Mouse (Mus musculus): ENCODE results near the gene Efna1. TPM values are rescaled to one million over a fixed set of nuclear protein-coding genes. Genes with fewer than 3 reads are reported as not detected.

Gene Efna1
- total RNA-seq (2021): 10 to 100 TPM; 12.2 to 12.6 TPM
- long read RNA-seq, experiment 1, transcript Efna1-201 (5 exons, 1,480 nt): major isoform, 6 of 6 reads
- long read RNA-seq, experiment 1, partial matches to known transcripts: 0 of 6 reads
- long read RNA-seq, experiment 1, other reads (novel, unspliced or antisense): 0 of 6 reads
- long read RNA-seq, experiment 2, transcript Efna1-201 (5 exons, 1,480 nt): major isoform, 16 of 18 reads
- long read RNA-seq, experiment 2, partial matches to known transcripts: 0 of 18 reads
- long read RNA-seq, experiment 2, other reads (novel, unspliced or antisense): 2 of 18 reads

DNA sequence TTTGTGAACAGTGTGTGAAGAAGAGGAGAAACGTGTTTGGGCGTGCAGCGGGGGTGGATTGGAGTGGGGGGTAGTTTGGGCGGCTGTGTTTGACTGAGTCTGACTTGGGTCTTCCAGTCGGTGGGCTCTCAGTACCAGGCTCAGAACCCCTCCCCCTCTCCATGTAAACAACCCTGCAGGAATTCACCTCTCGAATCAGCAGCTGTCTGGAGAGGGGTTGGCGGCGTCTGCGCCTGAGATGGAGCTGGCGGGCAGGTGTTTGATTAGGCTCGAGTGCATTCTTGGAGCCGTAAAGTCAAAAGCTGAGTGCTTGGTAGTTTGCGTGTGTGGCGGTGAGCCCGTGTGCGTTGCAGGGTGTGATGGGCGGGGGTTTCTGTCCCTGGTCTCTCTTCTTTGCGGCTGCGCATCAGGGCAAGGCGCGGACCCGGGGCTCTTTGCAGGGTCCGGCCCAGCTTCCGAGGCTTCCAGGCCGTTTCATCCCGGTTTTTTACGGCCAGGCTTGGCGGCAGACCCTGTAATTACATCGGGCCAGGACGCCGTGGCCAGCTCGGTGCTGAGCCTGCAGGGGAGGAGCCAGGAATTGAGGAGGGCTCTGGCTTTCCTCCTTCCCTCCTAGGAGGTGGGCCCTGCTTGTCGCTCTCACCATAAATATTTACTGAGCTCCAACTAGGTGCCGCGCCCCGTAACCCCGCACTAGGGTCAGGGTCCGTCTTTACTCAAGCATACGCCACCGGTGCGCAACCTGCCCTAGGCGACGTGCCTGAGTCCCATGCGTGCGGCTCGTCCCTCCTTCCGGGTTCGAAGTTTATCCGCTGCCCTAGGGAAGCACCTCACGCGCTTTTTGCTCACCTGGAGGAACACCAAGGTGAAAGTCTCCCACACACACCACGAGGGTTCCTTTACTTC, at the start of gene Efna1:
TSS of gene Efna1 (minus strand) at position 537 of the 906 bp plus-strand sequence.
- peak; percentile 34 to 55 for DNase-seq (ENCODE audit: low spot score in 2 of 2)

DNA sequence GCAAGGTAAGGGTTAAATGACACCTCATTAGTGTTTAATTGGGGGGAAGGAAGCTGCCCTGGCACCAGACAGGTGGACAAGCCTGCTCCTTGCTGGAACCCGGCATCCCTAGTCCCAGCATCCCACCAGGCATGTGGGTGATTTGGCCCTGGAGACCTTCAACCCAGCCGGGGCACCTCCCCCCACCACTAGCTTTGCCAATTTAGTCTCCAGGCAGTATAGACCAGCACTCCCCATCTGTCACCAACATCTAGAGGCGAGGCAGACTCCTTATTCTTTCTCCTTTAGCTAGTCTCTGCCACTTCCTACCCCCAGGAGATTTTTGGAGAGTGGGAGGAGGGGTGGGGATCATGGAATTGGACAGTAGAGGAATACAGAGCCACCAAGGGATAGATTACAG, 49.4 kb upstream of the Efna1 start:
- DNase-seq (ENCODE audit: low spot score in 2 of 2): no peak

DNA sequence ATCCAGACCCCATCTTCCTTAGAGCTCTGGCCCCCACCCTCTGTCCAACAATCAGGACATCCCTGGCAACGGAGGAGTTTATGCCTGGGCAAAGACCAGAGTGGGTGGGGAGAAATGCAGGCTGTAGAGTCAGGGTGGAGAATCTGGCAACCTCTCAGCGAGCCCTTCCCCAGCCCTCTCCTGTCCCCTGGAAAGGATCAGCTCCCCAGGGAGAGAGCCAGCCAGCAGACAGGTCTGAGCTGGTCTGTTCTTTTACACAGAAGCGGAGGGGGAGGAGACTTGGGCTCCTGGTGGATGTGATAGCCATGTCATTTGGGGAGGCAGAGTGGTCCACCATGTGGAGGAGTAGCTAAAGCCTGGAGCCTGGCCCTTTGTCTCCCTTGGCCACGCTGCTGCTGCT, 47.7 kb upstream of the Efna1 start:
- DNase-seq (ENCODE audit: low spot score in 2 of 2): no peak

DNA sequence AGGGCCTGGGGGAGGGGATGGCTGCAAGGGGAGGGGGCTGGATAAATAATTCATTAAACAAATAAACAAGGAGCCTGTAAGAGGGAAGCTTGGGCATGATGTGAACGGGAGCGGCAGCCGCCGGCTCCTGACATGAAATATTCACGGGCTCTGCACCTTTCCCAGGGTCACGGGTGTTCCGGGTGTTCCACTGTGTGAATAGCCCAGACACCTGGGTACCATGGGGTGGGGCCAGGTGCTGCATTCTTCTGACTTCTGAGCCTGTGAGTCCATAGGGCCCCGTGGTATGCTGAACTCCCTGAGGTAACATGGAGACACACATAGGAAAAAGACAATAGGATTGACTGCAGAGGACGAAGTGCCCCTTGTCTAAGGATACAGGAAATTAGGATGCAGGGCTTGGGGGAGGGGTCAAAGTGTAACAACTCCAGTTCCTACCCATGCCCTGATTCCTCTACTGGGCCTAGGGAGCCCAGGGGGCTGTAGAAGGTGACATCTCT, 46.5 kb upstream of the Efna1 start:
- no peak for DNase-seq (ENCODE audit: low spot score in 2 of 2)

DNA sequence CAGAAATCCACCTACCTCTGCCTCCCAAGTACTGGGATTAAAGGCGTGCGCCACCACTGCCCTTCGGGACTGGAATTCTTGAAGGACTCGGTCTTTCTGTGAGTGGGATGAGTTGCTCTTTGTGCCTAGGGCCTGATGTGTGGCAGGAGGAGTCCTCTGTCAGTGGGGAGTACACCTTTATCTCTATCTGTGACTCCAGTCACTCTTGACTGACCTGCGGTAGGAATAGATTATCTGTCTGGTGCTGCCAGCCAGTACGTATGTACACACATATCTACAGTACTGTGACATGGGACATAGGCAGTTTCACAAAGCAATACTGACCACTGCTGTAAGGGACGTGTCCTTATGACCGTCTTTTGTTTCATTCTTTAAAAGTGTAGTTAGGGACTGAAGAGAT, 44.9 kb upstream of the Efna1 start:
- DNase-seq (ENCODE audit: low spot score in 2 of 2): no peak

DNA sequence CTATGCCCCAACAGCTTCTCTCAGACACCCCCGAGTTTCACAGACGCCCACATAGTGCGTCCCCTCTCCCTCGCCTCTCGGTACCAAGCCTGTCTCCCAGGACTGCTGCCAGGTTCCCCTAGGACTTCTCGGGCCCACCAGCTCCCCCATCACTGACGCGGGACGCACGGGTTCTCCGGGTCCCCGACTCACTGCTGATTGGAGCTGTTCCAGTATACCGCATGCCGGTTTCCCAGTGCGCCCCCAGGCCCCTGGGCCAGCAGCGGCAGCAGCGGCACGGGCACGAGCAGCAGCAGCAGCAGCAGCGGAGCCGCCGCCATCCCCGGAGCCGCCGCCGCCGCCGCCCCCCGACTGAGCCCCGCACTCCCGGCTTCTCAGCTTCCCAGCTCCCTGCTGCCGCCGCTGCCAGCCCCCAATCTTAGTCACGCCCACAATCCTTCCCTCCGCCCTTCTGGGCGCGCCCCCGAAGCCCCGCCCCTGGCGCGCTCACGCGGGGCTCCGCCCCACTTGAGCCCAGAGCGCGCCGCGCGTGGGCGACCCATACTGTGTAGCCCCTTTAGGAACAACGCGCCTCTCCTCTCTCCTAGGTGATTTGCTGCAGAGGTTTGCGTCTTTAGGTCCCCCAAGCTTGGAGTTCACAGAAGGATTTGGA, 41.7 kb upstream of the Efna1 start, which contains the start of gene Efna3:
TSS of gene Efna3 (minus strand) at position 452 of the 652 bp plus-strand sequence.
- peak; percentile 75 to 76 for DNase-seq (ENCODE audit: low spot score in 2 of 2)

DNA sequence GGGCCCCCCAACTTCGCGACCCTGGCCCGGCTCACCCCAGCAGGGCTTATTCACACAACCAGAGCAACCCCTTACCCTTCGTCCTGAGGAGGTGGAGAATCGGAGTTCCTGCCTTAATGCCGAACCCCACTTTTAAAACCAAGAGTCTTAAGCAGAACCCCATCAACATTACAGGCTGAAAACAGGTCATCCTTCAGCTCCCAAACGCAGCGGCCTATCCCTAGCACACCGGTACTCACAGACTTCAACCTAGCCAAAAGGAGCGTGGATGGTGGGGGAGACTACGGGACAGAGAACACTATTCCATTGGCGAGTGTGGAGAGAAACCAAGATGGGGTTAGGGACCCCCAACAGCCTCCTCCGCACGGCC, 41.2 kb upstream of the Efna1 start:
- DNase-seq (ENCODE audit: low spot score in 2 of 2): no peak

DNA sequence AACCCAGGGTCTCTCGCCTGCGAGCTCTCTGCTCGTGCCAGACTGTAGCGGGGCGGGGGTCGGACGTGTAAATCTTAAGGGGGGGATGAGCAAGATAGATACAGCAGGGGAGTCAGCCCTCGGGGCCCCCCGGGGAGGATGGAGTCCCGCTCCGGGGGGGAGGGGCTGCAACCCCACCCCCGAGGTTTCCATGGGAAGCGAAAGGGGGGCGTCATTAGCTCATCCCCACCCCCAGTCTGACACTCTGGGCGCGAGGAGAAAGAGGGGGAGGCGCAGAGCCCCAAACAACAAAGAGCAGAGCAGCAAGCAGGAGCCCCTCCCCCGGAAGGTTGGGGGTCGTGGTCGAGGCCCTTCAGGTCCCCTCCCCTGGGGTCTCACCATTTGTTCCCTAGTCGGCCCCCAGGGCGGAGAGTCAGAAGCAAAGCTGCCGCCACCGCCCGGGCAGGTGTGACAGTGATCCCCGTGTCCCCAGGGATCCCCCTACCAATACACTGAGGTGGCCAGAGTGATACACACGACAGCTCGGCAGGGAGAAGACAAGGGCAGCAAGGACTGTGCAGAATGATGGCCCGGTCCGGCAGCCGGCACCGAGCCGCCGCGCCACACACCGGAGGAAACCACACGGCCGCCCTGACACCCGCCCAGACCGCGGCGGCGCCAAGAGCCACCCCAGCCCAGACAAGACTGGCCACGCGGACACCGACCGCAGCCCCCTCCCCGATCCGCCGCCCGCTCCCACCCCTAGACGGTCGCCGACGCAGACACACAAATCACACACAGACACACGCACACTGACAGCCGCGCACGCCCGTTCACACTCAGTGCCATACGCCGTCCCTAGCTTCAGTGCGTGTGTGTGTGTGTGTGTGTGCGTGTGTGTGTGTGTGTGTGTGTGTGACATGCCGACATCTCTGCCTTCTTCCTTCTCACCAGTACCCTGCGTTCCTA, 40.5 kb upstream of the Efna1 start:
- peak in 1 of 2 experiments; percentile 41 for DNase-seq (ENCODE audit: low spot score in 2 of 2)

DNA sequence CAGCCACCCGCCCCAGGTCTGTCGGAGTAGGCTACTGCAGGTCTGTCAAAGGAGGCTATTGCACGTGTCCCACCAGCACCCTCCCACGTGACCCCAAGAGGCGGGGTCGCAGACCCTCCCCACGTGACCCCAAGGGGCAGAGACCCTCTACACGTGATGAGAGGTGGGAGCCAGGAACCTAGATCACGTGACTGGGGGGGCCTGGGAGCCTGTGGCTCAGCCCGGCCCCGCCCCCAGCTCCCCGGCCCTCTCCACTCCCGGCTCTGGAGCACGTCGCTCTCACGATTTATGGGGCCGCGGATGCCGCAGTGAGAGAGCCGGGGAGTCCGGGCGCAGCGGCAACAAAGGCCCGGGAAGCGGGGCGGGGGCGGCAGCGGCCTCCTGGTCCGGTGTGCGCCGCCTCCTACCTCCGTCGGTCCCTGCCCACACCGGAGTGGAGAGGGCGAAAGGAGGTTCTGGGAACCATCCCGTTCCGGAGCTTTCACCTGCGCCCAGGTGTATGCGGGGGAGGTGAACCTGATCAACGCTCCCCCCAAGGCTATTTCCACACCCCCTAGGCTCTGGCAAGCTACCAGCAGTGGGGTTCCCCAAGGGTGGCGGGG, 39.7 kb upstream of the Efna1 start:
- peak in 1 of 2 experiments; percentile 36 for DNase-seq (ENCODE audit: low spot score in 2 of 2)

DNA sequence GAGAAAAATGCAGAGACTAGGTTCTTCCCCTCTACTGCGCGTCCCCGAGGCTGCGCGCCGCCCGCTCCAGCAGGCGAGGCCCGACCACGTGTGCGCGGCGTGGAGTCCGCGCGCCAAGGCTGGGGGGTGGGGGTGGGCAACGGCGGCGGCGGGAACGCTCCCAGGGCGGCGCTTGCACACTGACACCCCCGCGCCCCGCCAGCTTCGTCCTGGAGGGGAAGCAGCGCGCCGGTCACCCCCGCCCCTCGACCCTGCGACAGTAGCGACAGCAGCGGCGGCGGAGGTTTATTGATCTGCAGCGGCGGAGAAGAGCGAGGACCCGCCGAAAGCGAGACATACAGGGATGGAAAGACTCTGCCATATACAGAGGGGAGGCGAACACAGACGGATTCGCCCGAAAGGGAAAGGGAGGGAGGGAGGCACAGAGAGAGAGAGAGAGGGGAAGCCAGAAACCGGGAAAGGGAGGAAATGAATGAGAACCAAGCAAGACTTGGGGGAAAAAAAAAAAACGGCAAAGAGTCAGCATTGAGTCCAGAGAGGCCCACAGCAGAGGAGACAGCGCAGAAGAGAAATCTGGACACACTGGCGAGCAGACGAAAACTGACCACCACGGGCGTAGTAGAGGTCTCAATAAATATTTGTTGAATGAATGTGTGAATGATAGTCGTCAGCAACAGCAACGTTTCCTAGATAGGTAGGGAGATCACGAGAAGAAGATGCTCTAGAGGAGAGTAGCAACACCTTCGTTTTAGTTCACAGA, 38.8 kb upstream of the Efna1 start:
- DNase-seq (ENCODE audit: low spot score in 2 of 2): no peak

DNA sequence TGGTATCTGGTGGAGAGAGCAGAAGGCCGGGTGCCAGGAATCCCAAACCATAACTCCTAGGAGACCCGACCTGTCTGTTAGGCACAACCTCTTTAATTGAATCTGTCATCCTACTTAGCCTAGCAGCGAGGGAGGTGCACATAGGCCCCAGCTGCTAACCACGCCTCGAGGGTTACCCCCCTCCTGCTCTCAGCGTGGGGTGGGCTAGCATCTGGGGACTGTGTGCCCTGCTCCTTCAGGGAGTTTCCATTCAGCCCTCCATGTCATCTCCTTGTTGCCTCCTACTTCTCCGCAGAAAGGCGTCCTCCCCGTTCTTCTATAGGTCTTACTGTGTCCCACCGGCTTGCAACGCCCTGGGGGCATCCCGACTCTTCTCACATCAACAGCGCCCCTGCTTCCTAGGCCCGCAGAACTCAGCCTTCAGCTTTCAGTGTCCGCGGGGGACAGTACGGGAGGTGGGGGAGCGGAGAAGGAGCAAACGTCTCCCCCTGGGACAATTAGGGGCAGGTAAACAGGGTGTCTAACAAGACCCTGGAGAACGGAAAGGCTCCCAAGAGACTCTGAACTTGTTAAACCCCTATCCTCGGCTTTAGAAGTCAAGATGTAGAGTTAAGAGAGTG, 38.1 kb upstream of the Efna1 start:
- DNase-seq (ENCODE audit: low spot score in 2 of 2): no peak

DNA sequence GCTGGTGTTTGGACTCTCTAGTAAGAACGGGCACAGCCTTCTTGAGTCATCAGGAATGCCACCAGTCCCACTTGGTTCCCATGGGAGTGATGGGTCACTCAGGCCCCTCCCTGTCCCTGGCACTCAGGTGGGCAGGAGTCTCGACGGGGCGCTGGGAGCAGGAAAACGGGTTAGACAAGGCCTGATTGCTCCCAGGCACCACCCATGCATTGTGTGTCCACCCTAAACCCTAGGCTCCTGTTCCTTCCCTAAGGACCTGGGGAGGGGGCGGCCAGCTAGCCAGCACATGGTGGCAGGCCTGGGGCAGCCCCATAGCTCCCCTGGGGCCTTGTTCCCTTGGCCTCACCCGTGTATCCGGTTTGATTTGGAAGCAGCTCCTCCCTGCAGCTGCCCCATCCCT, 37.4 kb upstream of the Efna1 start:
- DNase-seq (ENCODE audit: low spot score in 2 of 2): no peak

DNA sequence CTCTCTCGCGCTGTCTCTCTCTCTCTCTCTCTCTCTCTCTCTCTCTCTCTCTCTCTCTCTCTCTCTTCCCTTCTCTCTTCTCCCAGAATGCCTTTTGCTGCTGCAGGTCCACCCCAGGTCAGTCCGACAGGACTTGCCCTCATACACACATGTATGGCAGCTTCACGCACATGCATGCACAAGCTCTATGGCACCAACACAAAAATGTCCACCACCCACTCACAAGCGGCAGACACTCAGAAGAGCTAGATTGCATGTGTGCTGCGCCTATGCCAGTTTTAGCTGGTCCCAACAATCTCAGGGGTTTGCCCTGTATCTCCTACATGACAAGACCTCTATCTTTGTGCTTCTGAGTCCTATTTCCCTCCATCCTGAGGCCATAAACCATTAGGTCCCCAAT, 36.3 kb upstream of the Efna1 start:
- DNase-seq (ENCODE audit: low spot score in 2 of 2): no peak

DNA sequence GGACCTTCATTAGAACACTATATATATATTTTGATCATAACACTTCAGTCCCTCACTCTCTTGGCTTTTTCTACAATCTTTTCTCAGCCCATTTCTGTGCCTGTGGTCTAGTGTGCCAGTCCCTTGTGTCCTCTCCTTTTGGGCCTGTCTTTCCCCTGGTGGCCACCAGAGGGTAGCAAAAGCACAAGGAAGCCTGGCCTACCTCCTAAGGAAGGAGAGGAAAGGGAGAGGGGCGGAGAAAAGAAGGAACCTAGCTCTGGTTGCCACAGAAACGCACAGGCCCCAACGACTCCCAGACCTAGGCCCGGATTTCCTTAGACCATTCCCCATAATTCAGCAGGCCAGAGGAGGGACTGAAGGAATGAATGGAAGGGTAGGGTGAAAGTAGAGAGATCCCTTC, 35.9 kb upstream of the Efna1 start:
- DNase-seq (ENCODE audit: low spot score in 2 of 2): peak; percentile 78 to 80

DNA sequence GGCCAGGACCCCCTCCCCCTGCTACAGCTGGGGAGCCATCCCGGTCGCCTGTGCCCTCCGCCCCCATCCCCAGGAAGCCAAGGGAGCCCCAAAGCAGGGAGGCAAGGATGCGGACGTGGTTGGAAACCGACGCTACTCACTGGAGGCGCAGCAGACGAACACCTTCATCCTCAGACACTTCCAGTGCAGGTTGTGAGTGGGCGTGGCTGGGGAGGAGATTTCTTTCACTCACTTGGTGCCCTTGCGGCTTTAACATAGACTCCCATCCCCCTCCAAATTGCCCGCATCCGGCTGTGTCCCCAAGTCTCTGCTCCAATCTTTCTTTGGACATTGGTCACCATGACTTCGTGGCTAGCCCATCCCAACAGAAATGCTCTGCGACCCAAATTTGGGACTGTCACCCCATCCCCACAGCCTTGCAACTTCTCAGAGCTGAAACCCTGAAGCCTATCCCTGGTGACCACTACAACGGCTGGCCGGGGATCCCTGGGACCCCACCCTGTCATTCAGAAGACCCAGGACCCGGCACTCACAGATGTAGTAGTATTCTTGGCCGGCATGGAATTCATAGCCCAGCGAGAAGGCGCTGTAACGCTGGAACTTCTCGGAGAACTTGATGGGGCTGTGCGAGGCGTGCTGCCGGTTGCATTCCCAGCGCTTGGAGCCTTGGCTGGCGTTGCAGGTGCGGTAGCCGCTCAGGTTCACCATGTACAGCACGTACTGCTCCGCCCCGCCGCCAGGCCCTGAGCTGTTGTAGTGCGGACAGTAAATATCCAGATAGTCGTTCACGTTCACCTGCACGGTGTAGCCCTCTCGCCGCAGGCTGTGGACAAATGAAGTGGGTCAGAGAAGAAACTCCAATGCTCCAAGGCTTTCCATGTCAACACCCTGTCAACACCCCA, 35.2 kb upstream of the Efna1 start:
- no peak for DNase-seq (ENCODE audit: low spot score in 2 of 2)

DNA sequence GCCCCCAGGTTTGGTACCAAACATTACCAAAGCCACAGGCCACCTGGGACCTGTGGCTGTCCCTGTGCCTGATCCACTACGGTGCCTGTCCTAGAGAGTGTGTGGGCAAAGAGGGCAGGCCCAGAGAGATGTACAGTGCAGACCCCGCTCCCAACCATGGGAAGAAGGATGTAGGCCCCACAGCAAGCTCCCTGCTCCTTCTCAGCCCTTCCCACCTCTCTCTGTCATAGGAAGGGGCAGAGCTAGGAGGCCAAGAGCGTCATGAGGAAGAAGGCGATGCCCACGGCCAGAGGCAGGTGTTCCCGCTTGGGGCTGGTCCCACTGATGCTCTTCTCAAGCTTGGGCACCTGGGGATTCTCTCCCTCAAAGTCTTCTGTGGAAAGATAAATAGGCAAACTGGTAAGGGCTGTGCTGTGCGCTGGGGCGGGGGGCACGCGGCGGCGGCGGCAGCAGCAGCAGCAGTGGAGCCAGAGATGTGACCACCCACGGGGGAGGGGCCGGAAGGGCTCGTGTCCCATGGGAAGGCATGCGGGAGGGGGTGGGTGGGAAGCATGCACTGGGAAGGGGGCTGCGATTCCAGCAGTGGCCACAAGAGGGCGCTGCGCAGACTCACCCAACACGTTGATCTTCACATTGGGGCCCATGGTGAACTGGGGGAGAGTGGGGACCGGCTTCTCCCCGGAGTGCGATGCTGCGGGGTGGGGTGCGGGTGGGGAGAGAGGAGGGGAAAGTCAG, 34.4 kb upstream of the Efna1 start:
- peak; percentile 78 to 82 for DNase-seq (ENCODE audit: low spot score in 2 of 2)

DNA sequence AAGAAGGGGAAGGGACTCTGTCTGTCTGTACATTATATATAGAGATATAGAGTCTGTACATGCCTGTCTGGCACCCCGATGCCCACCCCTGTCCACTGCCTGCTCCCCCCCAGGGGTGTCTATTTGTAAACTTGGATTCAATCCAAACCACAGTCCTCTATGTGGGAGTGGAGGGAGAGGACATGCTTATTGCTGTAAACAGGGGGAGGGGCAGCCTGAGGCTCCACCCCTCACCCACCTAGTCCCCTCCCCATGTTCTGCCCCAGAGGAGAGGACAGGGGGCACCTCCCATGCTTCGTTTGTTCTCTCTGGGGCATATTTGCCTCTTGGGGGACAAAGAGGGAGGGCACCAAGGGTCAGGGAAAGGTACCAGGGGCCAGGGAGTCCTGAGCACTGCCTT, 33.8 kb upstream of the Efna1 start:
- DNase-seq (ENCODE audit: low spot score in 2 of 2): no peak

Data from adrenal gland, adult 18-20 months (tissue).